Mouse (Mus musculus): ENCODE data around the gene Psmd4. TPM values are rescaled to one million over a fixed set of nuclear protein-coding genes. Genes with fewer than 3 reads are reported as not detected.
"Not testable (repeated sequence)": the region's sequence is repeated elsewhere in the genome, so short reads cannot be mapped to it uniquely, and the experiment has no call there.

Gene Psmd4
- polyA plus RNA-seq, 2 experiments = 150 to 153 TPM

DNA sequence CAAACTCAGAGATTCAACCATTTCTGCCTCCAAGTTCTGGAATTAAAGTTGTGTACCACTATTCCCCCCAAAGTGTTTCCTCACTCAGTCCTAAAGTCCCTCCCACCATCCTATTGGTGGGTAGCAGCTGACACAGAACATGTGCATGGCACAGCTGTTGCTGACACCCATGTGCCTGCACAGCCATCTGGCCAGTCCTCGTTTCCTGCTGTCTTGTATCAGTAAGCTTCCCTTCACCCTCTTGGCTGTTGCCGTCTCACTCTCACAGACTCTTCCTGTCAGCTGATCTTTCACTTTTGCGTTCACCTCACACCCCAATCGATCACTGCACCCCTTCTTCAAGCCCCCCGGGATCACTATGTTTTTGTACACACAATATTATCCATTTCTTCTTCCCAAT, 14.7 kb downstream of the Psmd4 start:
- no peak overlapping the region for H3K27ac ChIP-seq
- H3K9ac ChIP-seq (replicated peaks) = no peak overlapping the region
- WGBS (ENCODE audit: insufficient replicate concordance) = 21% methylated on average over 5 of the region's 5 CpGs
- no peak for DNase-seq (ENCODE audit: low read depth in 3 of 3, low spot score in 3 of 3)
- H3K27me3 ChIP-seq (ENCODE audit: control insufficient read depth, insufficient read depth, low read length) = no peaks in the 10 kb centered on the region
- peaks cover 14 to 32% of the 10 kb centered on the region in 2 experiments for H3K4me1 ChIP-seq (replicated peaks; ENCODE audit: control insufficient read depth in 2 of 2, insufficient read depth in 2 of 2, low read length in 1 of 2)
- no peak overlapping the region for H3K4me3 ChIP-seq (ENCODE audit: insufficient read depth in 1 of 2, low read depth in 2 of 2, low read length in 2 of 2)
- TF ChIP-seq EP300 (IDR thresholded peaks at IDR 0.05; ENCODE audit: low read depth) = no peak
- TF ChIP-seq CTCF (IDR thresholded peaks at IDR 0.05; ENCODE audit: low read depth) = no peak
- 0 out of 2 replicates have a peak, but pooled peaks have one; percentile 25 for ATAC-seq (ENCODE audit: insufficient read depth)
- no peaks in the 10 kb centered on the region for H3K9me3 ChIP-seq (ENCODE audit: control insufficient read depth, low read length)
- no peak overlapping the region for H3K4me2 ChIP-seq (ENCODE audit: low read depth)
- H3K36me3 ChIP-seq (replicated peaks; ENCODE audit: control insufficient read depth, insufficient read depth, low read depth) = peaks cover 27% of the 10 kb centered on the region

DNA sequence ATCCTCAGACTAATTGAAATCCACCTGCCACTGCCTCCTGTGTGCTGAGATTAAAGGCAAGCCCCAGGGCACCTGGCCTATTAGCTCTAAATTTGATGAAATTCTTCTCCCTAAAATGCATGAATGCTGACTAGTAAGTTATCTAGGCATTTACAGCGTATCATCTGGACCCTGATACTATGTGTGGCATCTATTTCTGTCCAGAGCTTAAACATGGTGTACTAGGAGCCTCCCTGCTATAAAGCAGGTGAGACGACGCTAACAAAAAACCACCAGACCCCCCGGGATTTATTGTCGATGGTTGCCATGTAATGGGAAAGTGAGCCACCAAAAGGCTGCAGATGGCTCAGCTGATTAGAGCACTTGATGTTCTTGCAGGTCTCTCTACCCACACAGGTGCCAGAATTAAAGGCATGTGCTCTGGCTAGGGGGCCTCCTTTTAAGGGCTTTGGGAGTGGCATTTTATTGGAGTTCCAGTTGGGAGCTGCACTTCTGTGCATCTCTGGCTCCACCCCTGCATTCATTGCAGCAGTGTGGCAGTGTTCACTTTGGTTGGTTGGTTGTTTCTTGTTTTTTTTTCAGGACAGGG, 15.3 kb downstream of the Psmd4 start:
- ATAC-seq (ENCODE audit: insufficient read depth) = no peak
- TF ChIP-seq EP300 (IDR thresholded peaks at IDR 0.05; ENCODE audit: low read depth) = no peak
- TF ChIP-seq CTCF (IDR thresholded peaks at IDR 0.05; ENCODE audit: low read depth) = no peak
- Histone ChIP-seq H3K27me3 (ENCODE audit: control insufficient read depth, insufficient read depth, low read length) (no peaks in the 10 kb centered on the region), H3K9me3 (ENCODE audit: control insufficient read depth, low read length) (no peaks in the 10 kb centered on the region), H3K4me1 (replicated peaks; ENCODE audit: control insufficient read depth in 2 of 2, insufficient read depth in 2 of 2, low read length in 1 of 2) (peaks cover 14 to 32% of the 10 kb centered on the region in 2 experiments), H3K27ac (no peak overlapping the region), H3K36me3 (replicated peaks; ENCODE audit: control insufficient read depth, insufficient read depth, low read depth) (peaks cover 23% of the 10 kb centered on the region), H3K4me2 (ENCODE audit: low read depth) (no peak overlapping the region), H3K4me3 (ENCODE audit: insufficient read depth in 1 of 2, low read depth in 2 of 2, low read length in 2 of 2) (no peak overlapping the region), H3K9ac (replicated peaks) (no peak overlapping the region)
- DNase-seq (ENCODE audit: low read depth in 3 of 3, low spot score in 3 of 3) = no peak
- 54% methylated on average over 5 of the region's 5 CpGs for WGBS (ENCODE audit: insufficient replicate concordance)

- TF ChIP-seq CTCF (IDR thresholded peaks at IDR 0.05; ENCODE audit: low read depth) (no peak), EP300 (IDR thresholded peaks at IDR 0.05; ENCODE audit: low read depth) (no peak)
These were observed 17.2 kb downstream of the Psmd4 start for GRCm38 (mm10) chr3:95025202-95025601.

DNA sequence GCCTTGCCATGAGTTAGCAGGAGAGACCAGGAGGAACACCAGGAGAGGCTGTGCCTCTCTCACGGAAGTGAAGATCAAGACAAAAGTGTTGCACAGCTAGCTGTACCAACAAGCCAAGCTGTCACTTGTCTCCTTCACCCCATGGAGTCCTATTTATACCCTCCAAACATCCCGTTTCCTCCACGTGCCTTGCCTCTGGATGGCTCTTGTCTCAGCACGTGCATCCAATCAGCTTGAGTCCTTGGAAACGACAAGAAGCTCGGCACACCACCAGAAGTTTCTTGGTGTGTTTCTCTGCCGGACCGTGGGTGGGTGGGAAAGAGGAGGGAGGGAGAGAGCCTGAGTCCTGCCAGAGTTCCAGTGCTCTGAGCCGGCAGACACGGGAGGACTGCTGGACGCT, 17.9 kb downstream of the Psmd4 start:
- Histone ChIP-seq H3K9ac (replicated peaks) (no peak overlapping the region), H3K27me3 (ENCODE audit: control insufficient read depth, insufficient read depth, low read length) (no peaks in the 10 kb centered on the region), H3K9me3 (ENCODE audit: control insufficient read depth, low read length) (no peaks in the 10 kb centered on the region), H3K4me2 (ENCODE audit: low read depth) (no peak overlapping the region; the same call in 1 of the 2 replicates), H3K27ac (no peak overlapping the region), H3K4me3 (ENCODE audit: insufficient read depth in 1 of 2, low read depth in 2 of 2, low read length in 2 of 2) (no peak overlapping the region), H3K36me3 (replicated peaks; ENCODE audit: control insufficient read depth, insufficient read depth, low read depth) (no peaks in the 10 kb centered on the region), H3K4me1 (replicated peaks; ENCODE audit: control insufficient read depth in 2 of 2, insufficient read depth in 2 of 2, low read length in 1 of 2) (peaks cover 14 to 32% of the 10 kb centered on the region in 2 experiments)
- 44% methylated on average over 11 of the region's 11 CpGs for WGBS (ENCODE audit: insufficient replicate concordance)
- DNase-seq (ENCODE audit: low read depth in 3 of 3, low spot score in 3 of 3) (no peak), ATAC-seq (ENCODE audit: insufficient read depth) (no peak)
- no peak for TF ChIP-seq CTCF (IDR thresholded peaks at IDR 0.05; ENCODE audit: low read depth)

More at GRCm38 (mm10) chr3:95025202-95025601, 17.2 kb downstream of the Psmd4 start:
- H3K9ac ChIP-seq (replicated peaks) = no peak overlapping the region; the same call in none of the 2 replicates
- H3K9me3 ChIP-seq (ENCODE audit: control insufficient read depth, low read length) = no peaks in the 10 kb centered on the region
- ATAC-seq (ENCODE audit: insufficient read depth) (peak; percentile 36; the same call in 1 of the 2 replicates), DNase-seq (ENCODE audit: low read depth in 3 of 3, low spot score in 3 of 3) (no peak)
- H3K36me3 ChIP-seq (replicated peaks; ENCODE audit: control insufficient read depth, insufficient read depth, low read depth) = peaks cover 5% of the 10 kb centered on the region
- WGBS (ENCODE audit: insufficient replicate concordance) = 33% methylated on average over 5 of the region's 5 CpGs
- no peak overlapping the region for H3K27ac ChIP-seq
- H3K27me3 ChIP-seq (ENCODE audit: control insufficient read depth, insufficient read depth, low read length) = no peaks in the 10 kb centered on the region
- peak overlapping the region; percentile 1; the same call in 1 of the 2 replicates for H3K4me2 ChIP-seq (ENCODE audit: low read depth)
- H3K4me1 ChIP-seq (replicated peaks; ENCODE audit: control insufficient read depth in 2 of 2, insufficient read depth in 2 of 2, low read length in 1 of 2) = peaks cover 14 to 32% of the 10 kb centered on the region in 2 experiments
- no peak overlapping the region for H3K4me3 ChIP-seq (ENCODE audit: insufficient read depth in 1 of 2, low read depth in 2 of 2, low read length in 2 of 2)

DNA sequence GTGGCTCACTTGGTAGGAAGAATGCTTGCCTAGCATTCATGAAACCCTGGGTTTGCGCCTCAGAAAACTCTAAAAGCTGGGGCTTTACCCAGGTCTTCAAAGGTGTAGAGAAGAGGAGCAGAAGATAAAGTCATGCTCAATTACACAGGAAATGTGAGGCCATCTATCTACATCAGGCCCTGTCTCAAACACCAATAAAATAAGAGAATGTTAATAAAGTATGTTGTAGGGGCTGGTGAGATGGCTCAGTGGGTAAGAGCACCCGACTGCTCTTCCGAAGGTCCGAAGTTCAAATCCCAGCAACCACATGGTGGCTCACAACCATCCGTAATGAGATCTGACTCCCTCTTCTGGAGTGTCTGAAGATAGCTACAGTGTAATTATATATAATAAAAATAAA, 21.5 kb downstream of the Psmd4 start:
- 87% methylated on average over 5 of the region's 5 CpGs for WGBS (ENCODE audit: insufficient replicate concordance)
- peaks cover 16 to 25% of the 10 kb centered on the region in 2 experiments for H3K4me1 ChIP-seq (replicated peaks; ENCODE audit: control insufficient read depth in 2 of 2, insufficient read depth in 2 of 2, low read length in 1 of 2)
- not testable (repeated sequence) for ATAC-seq (ENCODE audit: insufficient read depth); H3K4me3 ChIP-seq (ENCODE audit: insufficient read depth in 1 of 2, low read depth in 2 of 2, low read length in 2 of 2); H3K9ac ChIP-seq (replicated peaks); H3K9me3 ChIP-seq (ENCODE audit: control insufficient read depth, low read length); H3K27me3 ChIP-seq (ENCODE audit: control insufficient read depth, insufficient read depth, low read length); H3K27ac ChIP-seq; DNase-seq (ENCODE audit: low read depth in 3 of 3, low spot score in 3 of 3); H3K4me2 ChIP-seq (ENCODE audit: low read depth); H3K36me3 ChIP-seq (replicated peaks; ENCODE audit: control insufficient read depth, insufficient read depth, low read depth)

All from liver, embryonic 14.5 days (tissue).